Mouse (Mus musculus) stomach, postnatal 0 days (tissue): Measurements from ENCODE around the gene Grhl1.

ENCODE experiments used
- CTCF ChIP-seq: IDR thresholded peaks from 2 replicates; pipeline ENCODE4 v1.5.1; 2016; ENCODE audit warnings: antibody characterized with exemption, low read depth, mild to moderate bottlenecking, moderate library complexity
- EP300 ChIP-seq: optimal IDR thresholded peaks from 2 replicates; pipeline ENCODE3; 2016; ENCODE audit warnings: antibody characterized with exemption

DNA sequence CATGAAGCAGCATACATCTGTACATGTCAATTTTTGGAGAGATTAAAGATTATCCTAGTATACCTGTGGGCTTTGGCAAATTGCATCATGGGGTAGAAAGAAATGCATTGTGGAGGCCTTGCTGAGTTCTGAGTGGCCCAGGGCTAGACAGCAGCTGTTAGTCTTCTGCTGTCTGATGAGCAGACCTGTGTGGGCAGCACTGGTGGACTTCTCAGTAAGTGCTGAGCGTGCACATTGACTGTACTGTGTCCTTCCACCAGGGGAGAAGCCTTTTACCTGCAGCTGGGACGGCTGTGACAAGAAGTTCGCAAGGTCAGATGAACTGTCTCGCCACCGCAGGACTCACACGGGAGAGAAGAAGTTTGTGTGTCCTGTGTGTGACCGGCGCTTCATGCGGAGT, 87.8 kb downstream of the Grhl1 start:
- TF ChIP-seq CTCF (no peak), EP300 (no peak)
